Mouse (Mus musculus): ENCODE data around the gene Ubiad1. TPM values are rescaled to one million over a fixed set of nuclear protein-coding genes. Genes with fewer than 3 reads are reported as not detected.

The Ubiad1 gene
- total and polyA plus RNA-seq, 3 experiments = 16.3 to 42.1 (median 16.8) TPM

- H3K27me3 ChIP-seq (ENCODE audit: insufficient read depth, low read length) = peaks cover 3% of the 10 kb centered on the region; the same call in 1 of the 2 replicates
- no peak overlapping the region for H3K4me3 ChIP-seq (ENCODE audit: low read depth, low read length)
- no peaks in the 10 kb centered on the region for H3K9me3 ChIP-seq (replicated peaks)
- no peaks in the 10 kb centered on the region; the same call in 1 of the 2 replicates for H3K4me1 ChIP-seq (ENCODE audit: insufficient read depth, low read depth, low read length)
- no peaks in the 10 kb centered on the region for H3K36me3 ChIP-seq (replicated peaks)
- ATAC-seq (ENCODE audit: extremely low read depth, insufficient number of reproducible peaks, low FRiP score, poor library complexity, severe bottlenecking) (no peak), DNase-seq (ENCODE audit: low spot score) (no peak)
- no peak for TF ChIP-seq TAL1 (conservative IDR thresholded peaks at IDR 0.05; ENCODE audit: low read depth, low read length)
- no peak for TF ChIP-seq GATA1 (IDR thresholded peaks at IDR 0.05; ENCODE audit: borderline replicate concordance, low read length)
- no peak for TF ChIP-seq GATA2 (IDR thresholded peaks at IDR 0.05; ENCODE audit: borderline replicate concordance, low read depth, low read length)
- TF ChIP-seq POLR2AphosphoS5 (IDR thresholded peaks at IDR 0.05; ENCODE audit: insufficient replicate concordance, low read depth, low read length) = no peak
- no peak for TF ChIP-seq CTCF (IDR thresholded peaks at IDR 0.05; ENCODE audit: low read depth, low read length)
These were observed 27.0 kb downstream of the Ubiad1 start for GRCm38 (mm10) chr4:148417559-148417958.

- H3K36me3 ChIP-seq (replicated peaks) = no peaks in the 10 kb centered on the region
- no peak for TF ChIP-seq GATA2 (IDR thresholded peaks at IDR 0.05; ENCODE audit: borderline replicate concordance, low read depth, low read length)
- ATAC-seq (ENCODE audit: extremely low read depth, insufficient number of reproducible peaks, low FRiP score, poor library complexity, severe bottlenecking) (no peak; the same call in 1 of the 2 replicates), DNase-seq (ENCODE audit: low spot score) (no peak)
- H3K9me3 ChIP-seq (replicated peaks) = no peaks in the 10 kb centered on the region
- no peaks in the 10 kb centered on the region; the same call in 1 of the 2 replicates for H3K4me1 ChIP-seq (ENCODE audit: insufficient read depth, low read depth, low read length)
- no peak overlapping the region for H3K4me3 ChIP-seq (ENCODE audit: low read depth, low read length)
- peaks cover 3% of the 10 kb centered on the region; the same call in 1 of the 2 replicates for H3K27me3 ChIP-seq (ENCODE audit: insufficient read depth, low read length)
These were observed 27.5 kb downstream of the Ubiad1 start for GRCm38 (mm10) chr4:148417074-148417526.

- TF ChIP-seq GATA2 (IDR thresholded peaks at IDR 0.05; ENCODE audit: borderline replicate concordance, low read depth, low read length) = no peak
- TF ChIP-seq GATA1 (IDR thresholded peaks at IDR 0.05; ENCODE audit: borderline replicate concordance, low read length) = no peak
- no peak for TF ChIP-seq CTCF (IDR thresholded peaks at IDR 0.05; ENCODE audit: low read depth, low read length)
- no peak for TF ChIP-seq POLR2AphosphoS5 (IDR thresholded peaks at IDR 0.05; ENCODE audit: insufficient replicate concordance, low read depth, low read length)
- no peak for TF ChIP-seq TAL1 (conservative IDR thresholded peaks at IDR 0.05; ENCODE audit: low read depth, low read length)
- Histone ChIP-seq H3K4me1 (ENCODE audit: insufficient read depth, low read depth, low read length) (no peaks in the 10 kb centered on the region; the same call in 1 of the 2 replicates), H3K9me3 (replicated peaks) (no peaks in the 10 kb centered on the region), H3K27me3 (ENCODE audit: insufficient read depth, low read length) (peaks cover 3% of the 10 kb centered on the region; the same call in 1 of the 2 replicates), H3K36me3 (replicated peaks) (no peaks in the 10 kb centered on the region), H3K4me3 (ENCODE audit: low read depth, low read length) (no peak overlapping the region)
- no peak for ATAC-seq (ENCODE audit: extremely low read depth, insufficient number of reproducible peaks, low FRiP score, poor library complexity, severe bottlenecking)
- no peak for DNase-seq (ENCODE audit: low spot score)
These were observed 29.0 kb downstream of the Ubiad1 start for GRCm38 (mm10) chr4:148415575-148415974.

- no peak for ATAC-seq (ENCODE audit: extremely low read depth, insufficient number of reproducible peaks, low FRiP score, poor library complexity, severe bottlenecking)
- no peak for DNase-seq (ENCODE audit: low spot score)
These were observed 36.2 kb downstream of the Ubiad1 start for GRCm38 (mm10) chr4:148408256-148408975.

GRCm38 (mm10) chr4:148405255-148405788, 39.2 kb downstream of the Ubiad1 start:
- no peaks in the 10 kb centered on the region for H3K4me1 ChIP-seq (ENCODE audit: insufficient read depth, low read depth, low read length)
- peaks cover 14% of the 10 kb centered on the region; the same call in 1 of the 2 replicates for H3K27me3 ChIP-seq (ENCODE audit: insufficient read depth, low read length)
- TF ChIP-seq TAL1 (conservative IDR thresholded peaks at IDR 0.05; ENCODE audit: low read depth, low read length) (no peak), GATA2 (IDR thresholded peaks at IDR 0.05; ENCODE audit: borderline replicate concordance, low read depth, low read length) (no peak), CTCF (IDR thresholded peaks at IDR 0.05; ENCODE audit: low read depth, low read length) (no peak), GATA1 (IDR thresholded peaks at IDR 0.05; ENCODE audit: borderline replicate concordance, low read length) (no peak), POLR2AphosphoS5 (IDR thresholded peaks at IDR 0.05; ENCODE audit: insufficient replicate concordance, low read depth, low read length) (no peak)
- ATAC-seq (ENCODE audit: extremely low read depth, insufficient number of reproducible peaks, low FRiP score, poor library complexity, severe bottlenecking) (no peak), DNase-seq (ENCODE audit: low spot score) (no peak)
- H3K4me3 ChIP-seq (ENCODE audit: low read depth, low read length) = no peak overlapping the region
- no peaks in the 10 kb centered on the region for H3K9me3 ChIP-seq (replicated peaks)
- H3K36me3 ChIP-seq (replicated peaks) = no peaks in the 10 kb centered on the region

More at GRCm38 (mm10) chr4:148408256-148408975, 36.2 kb downstream of the Ubiad1 start:
- Histone ChIP-seq H3K9me3 (replicated peaks) (no peaks in the 10 kb centered on the region), H3K36me3 (replicated peaks) (no peaks in the 10 kb centered on the region), H3K4me3 (ENCODE audit: low read depth, low read length) (no peak overlapping the region), H3K4me1 (ENCODE audit: insufficient read depth, low read depth, low read length) (no peaks in the 10 kb centered on the region), H3K27me3 (ENCODE audit: insufficient read depth, low read length) (peaks cover 9% of the 10 kb centered on the region; the same call in 1 of the 2 replicates)
- no peak for TF ChIP-seq GATA2 (IDR thresholded peaks at IDR 0.05; ENCODE audit: borderline replicate concordance, low read depth, low read length)
- no peak for TF ChIP-seq TAL1 (conservative IDR thresholded peaks at IDR 0.05; ENCODE audit: low read depth, low read length)
- TF ChIP-seq GATA1 (IDR thresholded peaks at IDR 0.05; ENCODE audit: borderline replicate concordance, low read length) = no peak
- TF ChIP-seq CTCF (IDR thresholded peaks at IDR 0.05; ENCODE audit: low read depth, low read length) = no peak
- TF ChIP-seq POLR2AphosphoS5 (IDR thresholded peaks at IDR 0.05; ENCODE audit: insufficient replicate concordance, low read depth, low read length) = no peak

- DNase-seq (ENCODE audit: low spot score) = no peak
These were observed 39.8 kb downstream of the Ubiad1 start for GRCm38 (mm10) chr4:148404748-148405147.

More at GRCm38 (mm10) chr4:148404748-148405147, 39.8 kb downstream of the Ubiad1 start:
- TF ChIP-seq CTCF (IDR thresholded peaks at IDR 0.05; ENCODE audit: low read depth, low read length) (no peak), GATA1 (IDR thresholded peaks at IDR 0.05; ENCODE audit: borderline replicate concordance, low read length) (no peak), GATA2 (IDR thresholded peaks at IDR 0.05; ENCODE audit: borderline replicate concordance, low read depth, low read length) (no peak), POLR2AphosphoS5 (IDR thresholded peaks at IDR 0.05; ENCODE audit: insufficient replicate concordance, low read depth, low read length) (no peak), TAL1 (conservative IDR thresholded peaks at IDR 0.05; ENCODE audit: low read depth, low read length) (no peak)
- Histone ChIP-seq H3K4me3 (ENCODE audit: low read depth, low read length) (no peak overlapping the region), H3K9me3 (replicated peaks) (no peaks in the 10 kb centered on the region), H3K4me1 (ENCODE audit: insufficient read depth, low read depth, low read length) (no peaks in the 10 kb centered on the region), H3K27me3 (ENCODE audit: insufficient read depth, low read length) (peaks cover 17% of the 10 kb centered on the region; the same call in 1 of the 2 replicates), H3K36me3 (replicated peaks) (no peaks in the 10 kb centered on the region)
- no peak for ATAC-seq (ENCODE audit: extremely low read depth, insufficient number of reproducible peaks, low FRiP score, poor library complexity, severe bottlenecking)

Measured in G1E (cell line).